Mouse (Mus musculus) monocyte, adult 2 months (primary cell): Measurements from ENCODE around the gene Mars2.

Experiments
- DNase-seq, 2 experiments: peaks; one replicate each; pipeline ENCODE4 v3.0.0; 2022; ENCODE audit warnings: low spot score in 2 of 2, low read depth in 1 of 2

Mars2 gene

GRCm38 (mm10) chr1:55221352-55221751 is 15.6 kb upstream of the Mars2 start:
- no peak for DNase-seq

- DNase-seq: no peak
These were observed 14.0 kb upstream of the Mars2 start for GRCm38 (mm10) chr1:55223026-55223425.

- no peak for DNase-seq
These were observed 12.9 kb upstream of the Mars2 start for GRCm38 (mm10) chr1:55224111-55224510.

- no peak for DNase-seq
These were observed 11.6 kb upstream of the Mars2 start for GRCm38 (mm10) chr1:55225398-55225797.

GRCm38 (mm10) chr1:55226011-55226857 is 10.7 kb upstream of the Mars2 start, which contains the start of gene Rftn2:
Rftn2 (minus strand) TSS chr1:55226782.
- no peak for DNase-seq

- DNase-seq: no peak
These were observed 9.6 kb upstream of the Mars2 start for GRCm38 (mm10) chr1:55227376-55227775.

- no peak for DNase-seq
These were observed 8.6 kb upstream of the Mars2 start for GRCm38 (mm10) chr1:55228256-55228884.

GRCm38 (mm10) chr1:55234910-55235520 is 2.0 kb upstream of the Mars2 start:
- DNase-seq: no peak

- no peak for DNase-seq
These were observed 490 bp upstream of the Mars2 start for GRCm38 (mm10) chr1:55236487-55236886.

GRCm38 (mm10) chr1:55237643-55238161 is 725 bp downstream of the Mars2 start:
- no peak for DNase-seq

- DNase-seq: no peak
These were observed 1.5 kb downstream of the Mars2 start for GRCm38 (mm10) chr1:55238496-55238895.

GRCm38 (mm10) chr1:55239237-55239636 is 2.3 kb downstream of the Mars2 start:
- DNase-seq: no peak

GRCm38 (mm10) chr1:55246374-55246773 is 9.4 kb downstream of the Mars2 start:
- no peak for DNase-seq

- DNase-seq: no peak
These were observed 27.4 kb downstream of the Mars2 start for GRCm38 (mm10) chr1:55264385-55264784.

- DNase-seq: no peak
These were observed 28.5 kb downstream of the Mars2 start for GRCm38 (mm10) chr1:55265447-55265846.

- no peak for DNase-seq
These were observed 42.1 kb downstream of the Mars2 start for GRCm38 (mm10) chr1:55279081-55279480.
